9 mouse cellular contexts compared by ENCODE assay signal in the genomic region with DNA sequence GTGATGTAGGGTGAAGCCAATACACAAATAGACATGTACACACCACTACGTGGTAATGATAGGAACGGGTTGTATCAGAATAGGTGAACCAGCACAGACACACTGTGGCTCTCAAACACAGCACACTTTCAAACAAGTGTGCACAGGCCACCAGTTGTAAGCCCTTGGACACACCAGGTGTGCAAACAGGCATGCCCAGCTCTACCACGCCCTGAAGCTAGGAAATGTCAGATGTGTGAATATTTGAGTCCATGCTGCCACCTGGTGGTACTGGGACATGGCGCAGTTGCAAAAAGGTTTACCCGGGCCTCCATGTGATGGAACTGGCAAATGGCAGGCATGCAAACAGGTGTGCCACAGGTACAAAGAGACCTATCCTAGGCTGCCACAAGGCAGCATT. TPM values are rescaled to one million over a fixed set of nuclear protein-coding genes. Genes with fewer than 3 reads are reported as not detected.
DNase-seq lines count a peak whose midpoint lies in the region; ATAC-seq and TF ChIP-seq lines count a peak whose summit lies in the region.
"Had no signal": no experiment of that assay in that cellular context is flagged by ENCODE, and none has a peak within 500 bp of the region (broad histone marks: within the 10 kb centered on the region; RNA-seq: fewer than 3 reads in every experiment).

No protein-coding gene starts in this region.

- peak; percentile 79 for DNase-seq in CD4-positive, CD25-positive, alpha-beta regulatory T cell, adult 2 months (ENCODE audit: low read depth, low spot score)
- peak; percentile 9 for DNase-seq in Muller cell, postnatal 12 days (ENCODE audit: inconsistent ontology term)
- peak; percentile 66 to 74 for DNase-seq in cerebellum, postnatal 14 days
- DNase-seq in heart, postnatal 0 days (ENCODE audit: low spot score): no peak
- DNase-seq in kidney, postnatal 14 days: peak; percentile 42
- DNase-seq in liver, embryonic 14.5 days (ENCODE audit: low read depth in 3 of 3, low spot score in 3 of 3): no peak
- DNase-seq in MN1 (ENCODE audit: low spot score): no peak

- TF ChIP-seq EP300 in heart, postnatal 0 days (IDR thresholded peaks at IDR 0.05; ENCODE audit: low read depth): no peak
- no peak for TF ChIP-seq EP300 in liver, embryonic 14.5 days (IDR thresholded peaks at IDR 0.05; ENCODE audit: low read depth)

- H3K27ac ChIP-seq in heart, postnatal 0 days (ENCODE audit: low read depth): no peak overlapping the region
- H3K27ac ChIP-seq in liver, embryonic 14.5 days: no peak overlapping the region
- H3K27ac ChIP-seq in neural tube, embryonic 13.5 days (replicated peaks): no peak overlapping the region
- H3K27ac ChIP-seq: heart, embryonic 15.5 days had no signal

- H3K9ac ChIP-seq in heart, postnatal 0 days (replicated peaks; ENCODE audit: low read depth, low read length): no peak overlapping the region
- no peak overlapping the region for H3K9ac ChIP-seq in liver, embryonic 14.5 days (replicated peaks)
- no peak overlapping the region for H3K9ac ChIP-seq in neural tube, embryonic 13.5 days
- H3K9ac ChIP-seq: heart, embryonic 15.5 days had no signal

- ATAC-seq in heart, postnatal 0 days (ENCODE audit: insufficient read depth, low read depth): 0 out of 2 replicates have a peak, but pooled peaks have one; percentile 24
- ATAC-seq in liver, embryonic 14.5 days (ENCODE audit: insufficient read depth): no peak
- ATAC-seq in neural tube, embryonic 13.5 days (ENCODE audit: low read depth): peak; percentile 42; the same call in 1 of the 2 replicates

- no peaks in the 10 kb centered on the region for H3K36me3 ChIP-seq in heart, postnatal 0 days (replicated peaks; ENCODE audit: control insufficient read depth, insufficient read depth, low read length)
- H3K36me3 ChIP-seq in liver, embryonic 14.5 days (replicated peaks; ENCODE audit: control insufficient read depth, insufficient read depth, low read depth): no peaks in the 10 kb centered on the region
- no peaks in the 10 kb centered on the region for H3K36me3 ChIP-seq in neural tube, embryonic 13.5 days
- H3K36me3 ChIP-seq: heart, embryonic 15.5 days had no signal

- no peaks in the 10 kb centered on the region for H3K9me3 ChIP-seq in heart, postnatal 0 days (replicated peaks; ENCODE audit: control insufficient read depth, low read length)
- no peaks in the 10 kb centered on the region for H3K9me3 ChIP-seq in liver, embryonic 14.5 days (ENCODE audit: control insufficient read depth, low read length)
- H3K9me3 ChIP-seq in neural tube, embryonic 13.5 days: no peaks in the 10 kb centered on the region
- H3K9me3 ChIP-seq: heart, embryonic 15.5 days had no signal

- no peak overlapping the region for H3K4me3 ChIP-seq in heart, postnatal 0 days (ENCODE audit: low read depth, low read length)
- H3K4me3 ChIP-seq in liver, embryonic 14.5 days (ENCODE audit: insufficient read depth in 1 of 2, low read depth in 2 of 2, low read length in 2 of 2): no peak overlapping the region
- H3K4me3 ChIP-seq in neural tube, embryonic 13.5 days: no peak overlapping the region
- H3K4me3 ChIP-seq: heart, embryonic 15.5 days had no signal

- 57% methylated on average over 5 of the region's 5 CpGs for WGBS in heart, postnatal 0 days
- 52% methylated on average over 5 of the region's 5 CpGs for WGBS in liver, embryonic 14.5 days (ENCODE audit: insufficient replicate concordance)
- WGBS in neural tube, embryonic 13.5 days: 74% methylated on average over 5 of the region's 5 CpGs

- TF ChIP-seq CTCF in heart, postnatal 0 days (IDR thresholded peaks at IDR 0.05; ENCODE audit: low read depth): peak; percentile 71
- peak; percentile 73 for TF ChIP-seq CTCF in liver, embryonic 14.5 days (IDR thresholded peaks at IDR 0.05; ENCODE audit: low read depth)

- H3K4me2 ChIP-seq in heart, postnatal 0 days (ENCODE audit: low read depth, low read length): no peak overlapping the region
- no peak overlapping the region for H3K4me2 ChIP-seq in liver, embryonic 14.5 days (ENCODE audit: low read depth)
- H3K4me2 ChIP-seq in neural tube, embryonic 13.5 days: no peak overlapping the region
- H3K4me2 ChIP-seq: heart, embryonic 15.5 days had no signal

- no peaks in the 10 kb centered on the region for H3K27me3 ChIP-seq in heart, postnatal 0 days (ENCODE audit: control insufficient read depth, insufficient read depth, low read length)
- no peaks in the 10 kb centered on the region for H3K27me3 ChIP-seq in liver, embryonic 14.5 days (ENCODE audit: control insufficient read depth, insufficient read depth, low read length)
- H3K27me3 ChIP-seq in neural tube, embryonic 13.5 days: no peaks in the 10 kb centered on the region
- H3K27me3 ChIP-seq: heart, embryonic 15.5 days had no signal

- H3K4me1 ChIP-seq in heart, postnatal 0 days (ENCODE audit: control insufficient read depth, insufficient read depth): no peaks in the 10 kb centered on the region
- H3K4me1 ChIP-seq in liver, embryonic 14.5 days (replicated peaks; ENCODE audit: control insufficient read depth in 2 of 2, insufficient read depth in 2 of 2, low read length in 1 of 2): no peaks in the 10 kb centered on the region
- H3K4me1 ChIP-seq in neural tube, embryonic 13.5 days (replicated peaks): no peaks in the 10 kb centered on the region
- H3K4me1 ChIP-seq: heart, embryonic 15.5 days had no signal

RNA-seq across cellular contexts. Expression of a gene that starts 10.9 kb away (rescaled TPM):
- total RNA-seq in heart, postnatal 0 days (2014; rRNA removed; ENCODE audit: low replicate concordance): 6.5 and 8.1 TPM in 2 replicates
- polyA plus RNA-seq in heart, postnatal 0 days (2015; fragmentation: Nextera tagmentation; extraction: Ambion mirVana): 7.1 and 7.6 TPM in 2 replicates
- 1.2 and 2.1 TPM in 2 replicates for polyA plus RNA-seq in liver, embryonic 14.5 days (2012; rRNA removed)
- polyA plus RNA-seq in liver, embryonic 14.5 days (2014; fragmentation: Nextera tagmentation; extraction: Ambion mirVana): 4.1 and 4.9 TPM in 2 replicates
- 15.6 and 15.7 TPM in 2 replicates for polyA plus RNA-seq in neural tube, embryonic 13.5 days (2015; fragmentation: Nextera tagmentation; extraction: Ambion mirVana)

Comparison
In these comparisons a context has a peak if more than half of its experiments do, and no peak if none do; other contexts are left out.
1. DNase-seq: peak in CD4-positive, CD25-positive, alpha-beta regulatory T cell, adult 2 months (single experiment), Muller cell, postnatal 12 days (single experiment), cerebellum, postnatal 14 days (2 of 2) and kidney, postnatal 14 days (single experiment); none in heart, postnatal 0 days (single experiment), liver, embryonic 14.5 days (0 of 3) and MN1 (single experiment).